Mouse (Mus musculus) forebrain, postnatal 0 days (tissue): ENCODE measurements around the gene Smg9. TPM values are rescaled to one million over a fixed set of nuclear protein-coding genes. Genes with fewer than 3 reads are reported as not detected.

ENCODE experiments used
- ATAC-seq: fragments of 200-750 bp; cut with Nextera tagmentation; 2 replicates; pipeline ENCODE4 v1.8.0; 2017; ENCODE audit warnings: mild to moderate bottlenecking, moderate library complexity
- DNase-seq: peaks from one replicate; pipeline ENCODE4 v3.0.0-alpha.2; 2015
- H3K27ac ChIP-seq: fragments of 300-500 bp; sonication (generic); 2 replicates; pipeline ENCODE4 v1.5.1; 2014; ENCODE audit warnings: low read depth, mild to moderate bottlenecking, antibody characterized with exemption, low read length, moderate library complexity, mixed read lengths
- H3K27me3 ChIP-seq: fragments of 300-500 bp; sonication (generic); 2 replicates; pipeline ENCODE4 v1.6.1; 2014; ENCODE audit warnings: mild to moderate bottlenecking, low read length, mixed read lengths; ENCODE audit not compliant: insufficient read depth
- H3K36me3 ChIP-seq: fragments of 300-500 bp; sonication (generic); 2 replicates; pipeline ENCODE4 v1.6.1; 2014; ENCODE audit warnings: mild to moderate bottlenecking, moderate library complexity; ENCODE audit not compliant: insufficient read depth
- H3K4me1 ChIP-seq: fragments of 300-500 bp; sonication (generic); 2 replicates; pipeline ENCODE4 v1.6.1; 2014; ENCODE audit warnings: antibody characterized with exemption; ENCODE audit not compliant: insufficient read depth
- H3K4me2 ChIP-seq: fragments of 300-500 bp; sonication (generic); 2 replicates; pipeline ENCODE4 v1.6.1; 2014; ENCODE audit warnings: low read depth, mild to moderate bottlenecking, moderate library complexity
- H3K4me3 ChIP-seq: fragments of 300-500 bp; sonication (generic); 2 replicates; pipeline ENCODE4 v1.5.1; 2014; ENCODE audit warnings: low read depth, low read length, mixed read lengths
- H3K9ac ChIP-seq: fragments of 300-500 bp; sonication (generic); 2 replicates; pipeline ENCODE4 v1.6.1; 2014; ENCODE audit warnings: mild to moderate bottlenecking
- H3K9me3 ChIP-seq: fragments of 300-500 bp; sonication (generic); 2 replicates; pipeline ENCODE4 v1.6.1; 2016; ENCODE audit warnings: low read length
- CTCF ChIP-seq: sonication (generic); IDR thresholded peaks from 2 replicates; pipeline ENCODE4 v1.5.1; 2016; ENCODE audit warnings: antibody characterized with exemption, control low read depth, low read depth
- WGBS: fragments of 180-500 bp; shearing (Covaris S2); extraction: QIAGEN DNeasy Blood & Tissue Kit; methylation state at CpG from one replicate; pipeline ENCODE4 v1.1.7; 2014; 5-methylcytosine and 5-hydroxymethylcytosine counted together
- polyA plus RNA-seq: library from polyadenylated mRNA; unstranded; fragments of >200 nt; fragmentation: Nextera tagmentation; extraction: Ambion mirVana; gene quantifications from 2 replicates; pipeline ENCODE4 v1.2.1, GENCODE M21; 2015
- total RNA-seq: library from RNA; depleted of rRNA; stranded (reverse); fragments of >200 nt; gene quantifications from 2 replicates; pipeline ENCODE4 v1.2.3, GENCODE M21; 2014

The Smg9 gene
- total and polyA plus RNA-seq, 2 experiments from 2014 or later, result 28.5 to 31.8 TPM

DNA sequence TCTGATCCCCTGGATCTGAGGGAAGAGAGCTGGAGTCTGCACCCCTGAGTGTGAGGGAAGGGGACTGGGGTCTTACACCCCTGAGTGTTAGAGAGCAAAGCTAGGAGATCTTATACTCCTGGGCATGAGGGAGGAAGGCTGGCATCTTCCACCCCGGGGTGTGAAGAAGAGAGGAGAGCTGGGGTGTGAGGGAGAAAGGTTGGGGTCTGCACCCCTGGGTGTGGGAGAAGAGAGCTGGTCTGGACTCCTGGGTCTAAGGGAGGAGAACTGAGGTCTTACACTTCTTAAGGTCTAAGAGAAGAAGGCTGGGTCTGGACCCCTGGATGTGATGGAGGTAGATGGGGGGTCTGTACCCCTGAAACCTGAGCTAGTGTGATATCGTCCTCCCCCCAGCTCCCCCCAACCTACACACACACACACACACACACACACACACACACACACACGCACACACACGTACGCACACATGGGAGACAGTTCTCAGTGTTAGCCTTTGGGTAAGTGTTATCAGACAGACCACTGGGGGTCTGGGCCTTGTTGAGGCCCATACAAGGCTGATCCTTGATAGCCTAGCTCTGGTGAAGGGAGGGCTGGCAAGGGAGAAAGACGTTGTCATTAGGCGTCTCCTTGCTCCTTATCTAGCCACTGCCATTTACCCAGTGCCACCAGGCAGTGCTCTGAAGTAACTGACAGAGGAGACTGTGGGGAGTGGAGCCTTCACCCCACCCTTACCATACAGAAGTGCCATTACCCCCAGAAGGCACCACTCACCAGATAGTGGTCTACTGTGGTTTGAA, 28.2 kb upstream of the Smg9 start:
- H3K27ac ChIP-seq, result no peak overlapping the region
- no peak for TF ChIP-seq CTCF
- no peak overlapping the region for H3K9ac ChIP-seq
- H3K27me3 ChIP-seq, result no peaks in the 10 kb centered on the region
- H3K9me3 ChIP-seq, result no peaks in the 10 kb centered on the region
- H3K4me1 ChIP-seq, result peaks cover 5% of the 10 kb centered on the region; the same call in 1 of the 2 replicates
- no peaks in the 10 kb centered on the region for H3K36me3 ChIP-seq
- 84% methylated on average over 7 of the region's 7 CpGs for WGBS
- H3K4me2 ChIP-seq, result no peak overlapping the region
- no peak overlapping the region for H3K4me3 ChIP-seq
- ATAC-seq (no peak), DNase-seq (no peak)

DNA sequence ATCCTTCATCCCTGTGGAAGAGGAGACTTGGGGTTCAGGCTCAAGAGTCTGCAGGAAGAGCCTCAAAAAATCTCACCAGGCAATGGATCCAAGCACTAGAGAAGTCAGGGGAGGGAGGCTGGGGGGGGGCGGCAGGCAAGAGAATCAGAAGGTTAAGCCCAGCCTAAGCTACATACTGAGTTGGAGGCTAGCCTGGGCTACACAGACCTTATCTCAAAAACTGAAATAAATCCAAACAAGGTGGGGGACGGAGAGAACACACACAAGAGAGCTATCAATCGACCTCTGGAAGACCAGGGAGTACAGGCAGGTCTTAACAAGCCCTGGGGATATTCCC, 27.6 kb upstream of the Smg9 start:
- DNase-seq (no peak), ATAC-seq (no peak)
- Histone ChIP-seq H3K27ac (no peak overlapping the region), H3K27me3 (no peaks in the 10 kb centered on the region), H3K36me3 (no peaks in the 10 kb centered on the region), H3K4me2 (no peak overlapping the region), H3K4me3 (no peak overlapping the region), H3K9me3 (no peaks in the 10 kb centered on the region), H3K4me1 (peaks cover 5% of the 10 kb centered on the region; the same call in 1 of the 2 replicates), H3K9ac (no peak overlapping the region)
- no peak for TF ChIP-seq CTCF
- 68% methylated on average over 3 of the region's 3 CpGs for WGBS

DNA sequence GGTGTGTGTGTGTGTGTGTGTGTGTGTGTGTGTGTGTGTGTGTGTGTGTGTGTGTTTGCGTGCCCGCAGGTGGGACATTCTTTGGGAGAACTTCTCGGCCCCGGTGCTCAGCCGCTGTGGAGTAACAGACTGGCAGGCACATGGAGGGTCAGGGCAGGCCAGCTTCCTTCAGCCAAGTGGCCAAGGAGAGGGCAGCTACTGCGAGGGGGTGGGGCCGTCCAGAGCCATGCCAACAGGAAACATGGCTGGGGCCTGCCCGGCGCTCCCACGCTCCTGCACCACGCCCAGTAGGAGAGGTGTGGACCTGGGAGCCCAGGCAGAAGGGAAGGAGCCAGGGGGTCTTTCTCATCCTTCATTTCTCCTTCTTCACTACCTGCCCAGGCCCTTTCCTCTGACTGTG, 27.1 kb upstream of the Smg9 start:
- ATAC-seq (no peak), DNase-seq (no peak)
- Histone ChIP-seq H3K4me2 (no peak overlapping the region), H3K4me1 (peaks cover 9% of the 10 kb centered on the region; the same call in 1 of the 2 replicates), H3K27ac (no peak overlapping the region), H3K27me3 (no peaks in the 10 kb centered on the region), H3K9me3 (no peaks in the 10 kb centered on the region), H3K9ac (no peak overlapping the region), H3K36me3 (no peaks in the 10 kb centered on the region), H3K4me3 (no peak overlapping the region)
- TF ChIP-seq CTCF, result no peak
- WGBS, result 84% methylated on average over 11 of the region's 11 CpGs

DNA sequence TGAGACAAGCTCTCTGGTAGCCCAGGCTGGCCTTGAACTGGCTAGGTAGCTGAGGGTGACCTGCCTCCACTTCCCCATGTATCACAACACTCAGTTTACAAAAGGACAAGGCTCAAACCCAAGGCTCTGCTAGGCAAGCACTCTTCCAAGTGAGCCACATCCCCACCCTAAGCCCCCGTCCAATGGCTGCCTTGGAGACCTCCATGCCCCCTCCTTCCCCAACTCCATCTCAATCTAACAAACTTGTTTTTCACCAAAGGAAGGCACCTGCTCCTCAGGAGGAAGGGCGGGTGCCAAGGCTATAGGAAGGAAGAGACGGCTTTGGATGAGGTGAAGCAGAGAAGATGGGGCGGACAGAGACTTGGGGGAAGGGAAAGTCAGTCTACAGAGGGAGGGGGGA, 26.6 kb upstream of the Smg9 start:
- no peaks in the 10 kb centered on the region for H3K9me3 ChIP-seq
- H3K4me1 ChIP-seq, result peaks cover 9% of the 10 kb centered on the region; the same call in 1 of the 2 replicates
- DNase-seq, result no peak
- TF ChIP-seq CTCF, result no peak
- no peak overlapping the region for H3K4me3 ChIP-seq
- no peaks in the 10 kb centered on the region for H3K36me3 ChIP-seq
- no peak overlapping the region for H3K4me2 ChIP-seq
- no peak overlapping the region for H3K9ac ChIP-seq
- ATAC-seq, result no peak
- 61% methylated on average over 4 of the region's 4 CpGs for WGBS
- H3K27ac ChIP-seq, result no peak overlapping the region
- H3K27me3 ChIP-seq, result no peaks in the 10 kb centered on the region

DNA sequence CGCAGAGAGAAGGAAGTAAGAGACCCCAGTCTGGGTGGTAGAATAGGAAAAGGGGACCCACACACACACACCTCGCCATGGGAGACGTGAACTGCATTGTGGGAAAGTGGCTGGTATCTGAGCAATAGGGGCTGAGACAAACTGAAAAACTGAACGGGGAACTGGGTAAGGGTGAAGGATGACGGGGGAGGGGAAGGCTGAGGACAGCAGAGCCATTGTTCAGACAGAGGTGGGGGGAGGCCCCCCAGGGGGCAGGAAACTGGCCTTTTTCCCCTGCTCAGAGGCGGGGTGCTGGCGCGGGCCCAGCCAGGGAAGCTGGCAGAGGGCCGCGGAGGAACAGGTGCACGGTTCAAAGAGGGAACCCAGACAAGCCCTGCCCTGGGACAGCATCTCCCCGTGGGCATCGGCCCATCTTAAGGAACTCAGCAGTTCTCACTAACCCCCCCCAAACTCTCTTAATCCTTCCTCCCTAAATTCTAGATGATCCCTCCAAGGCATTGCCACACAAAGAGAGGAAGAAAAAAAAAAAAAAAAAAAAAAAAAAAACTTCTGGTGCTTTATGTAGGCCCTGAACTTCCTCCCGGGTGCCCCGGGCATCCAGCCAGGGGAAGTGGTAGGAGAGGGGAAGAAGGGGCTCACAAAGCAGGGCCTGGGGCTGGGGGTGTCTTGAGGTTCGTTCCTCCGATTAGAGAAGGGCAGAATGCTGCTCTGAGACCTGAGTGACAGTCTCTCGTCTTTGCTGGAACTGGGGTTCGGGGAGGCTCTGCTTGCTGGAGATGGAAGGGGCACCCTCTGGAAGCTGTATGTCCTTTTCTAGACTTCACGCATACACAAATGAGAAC, 25.7 kb upstream of the Smg9 start:
- Histone ChIP-seq H3K36me3 (no peaks in the 10 kb centered on the region), H3K4me3 (no peak overlapping the region), H3K9me3 (no peaks in the 10 kb centered on the region), H3K4me2 (no peak overlapping the region), H3K27ac (peak overlapping the region; percentile 64; the same call in 1 of the 2 replicates), H3K9ac (no peak overlapping the region), H3K4me1 (peaks cover 9% of the 10 kb centered on the region; the same call in 1 of the 2 replicates), H3K27me3 (no peaks in the 10 kb centered on the region)
- DNase-seq (peak; percentile 47), ATAC-seq (peak; percentile 61)
- WGBS, result 26% methylated on average over 15 of the region's 20 CpGs
- no peak for TF ChIP-seq CTCF

DNA sequence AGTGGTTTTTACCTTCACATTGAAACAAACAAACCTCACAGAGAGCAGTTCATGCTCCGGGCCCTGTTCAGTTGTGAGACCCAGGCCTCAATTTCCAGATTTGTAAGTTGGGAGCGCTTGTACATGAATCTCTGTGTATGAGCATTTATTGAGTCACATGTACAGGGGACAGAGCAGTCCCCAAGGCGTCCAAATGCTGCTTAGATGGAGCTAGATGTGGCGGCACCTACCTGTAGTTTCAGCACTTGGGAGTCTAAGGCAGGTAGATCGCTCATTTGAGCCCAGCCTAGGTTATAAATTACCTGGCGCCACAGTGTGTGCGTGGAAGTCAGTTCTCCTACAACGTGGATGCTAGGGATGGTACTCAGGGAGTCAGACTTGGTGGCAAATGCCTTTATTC, 23.0 kb upstream of the Smg9 start:
- H3K27me3 ChIP-seq, result no peaks in the 10 kb centered on the region
- no peak for TF ChIP-seq CTCF
- H3K4me2 ChIP-seq, result no peak overlapping the region
- peaks cover 9% of the 10 kb centered on the region; the same call in 1 of the 2 replicates for H3K4me1 ChIP-seq
- no peak for DNase-seq
- ATAC-seq, result no peak
- H3K9me3 ChIP-seq, result no peaks in the 10 kb centered on the region
- WGBS, result 91% methylated on average over 8 of the region's 8 CpGs
- no peaks in the 10 kb centered on the region for H3K36me3 ChIP-seq
- H3K27ac ChIP-seq, result no peak overlapping the region
- no peak overlapping the region for H3K9ac ChIP-seq
- H3K4me3 ChIP-seq, result no peak overlapping the region
